Mouse (Mus musculus) adrenal gland, adult (tissue): ENCODE measurements at regions not wholly inside any gene's neighbourhood (a gene's known extent, or its start where the extent isn't known, plus 50 kb on each side); places are given as distances from the start of the nearest gene placed in this dataset.

ENCODE experiments used
- DNase-seq, 2 experiments: peaks; one replicate each; pipeline ENCODE4 v3.0.0; 2022 to 2023; ENCODE audit warnings: low spot score in 1 of 2; ENCODE audit not compliant: inconsistent age in 2 of 2

DNA sequence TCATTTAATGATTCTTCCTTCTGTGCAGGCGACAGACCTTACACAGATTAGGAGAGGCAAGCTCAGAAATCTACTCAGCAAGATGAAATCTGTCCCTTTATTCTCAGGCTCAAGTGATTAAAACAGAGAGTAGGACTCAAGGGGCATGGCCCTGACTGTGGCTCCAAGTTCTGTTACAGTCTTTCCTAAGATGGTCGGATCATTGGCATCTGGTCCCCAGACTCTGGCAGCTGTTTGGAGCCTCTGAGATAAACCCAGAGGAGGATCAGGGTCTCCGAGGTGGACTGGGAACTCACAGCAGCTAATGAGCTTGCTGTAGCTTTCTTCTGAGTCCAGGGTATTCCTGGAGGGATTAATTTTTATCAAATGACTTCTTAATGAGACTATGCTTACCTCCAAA lies 51.7 kb upstream of the Hs3st2 start:
- no peak for DNase-seq
